Mouse (Mus musculus) testis, postnatal 10 days (tissue): ENCODE data around the gene Zfand6.

ENCODE experiments used
- DNase-seq: peaks from one replicate; pipeline ENCODE4 v3.0.0; 2021; ENCODE audit warnings: low spot score

The Zfand6 gene

DNA sequence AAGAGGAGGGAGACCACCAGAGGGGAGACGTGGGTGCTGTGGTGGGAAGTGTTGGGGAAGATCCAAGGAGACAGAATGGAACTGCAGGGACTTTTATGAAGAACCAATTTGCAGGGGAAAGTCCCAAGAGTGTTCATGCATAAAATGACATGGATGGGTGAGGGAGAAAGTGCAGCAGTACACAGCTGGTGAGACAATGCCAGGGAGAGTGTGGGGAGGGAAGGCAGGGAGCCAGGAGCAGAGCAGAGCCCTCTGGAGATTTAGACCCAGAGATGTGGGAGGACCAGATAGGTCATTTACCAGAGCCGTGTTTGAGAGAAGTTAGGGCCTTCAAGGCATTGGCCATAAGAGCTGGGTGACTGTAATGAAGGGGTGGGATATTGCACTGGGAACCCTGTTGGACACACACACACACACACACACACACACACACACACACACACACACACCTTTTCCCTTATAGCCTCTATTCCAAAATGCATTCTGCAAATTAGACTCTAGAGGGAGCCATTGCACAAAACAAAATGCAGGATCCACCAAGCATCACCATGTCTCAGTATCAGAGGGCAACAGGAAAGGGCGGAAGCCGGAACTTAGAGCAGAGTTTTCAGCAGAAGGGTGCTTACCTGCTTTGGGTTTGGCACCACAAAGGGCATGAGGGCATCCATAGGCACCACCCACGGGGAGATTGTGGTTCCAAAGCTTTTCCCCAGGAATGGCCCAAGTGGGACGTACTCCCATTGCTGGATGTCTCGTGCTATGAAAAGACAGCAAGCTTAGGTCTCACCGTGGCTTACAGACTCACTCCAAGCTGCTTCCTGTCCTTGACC is 95.5 kb downstream of the Zfand6 start:
- DNase-seq = no peak

DNA sequence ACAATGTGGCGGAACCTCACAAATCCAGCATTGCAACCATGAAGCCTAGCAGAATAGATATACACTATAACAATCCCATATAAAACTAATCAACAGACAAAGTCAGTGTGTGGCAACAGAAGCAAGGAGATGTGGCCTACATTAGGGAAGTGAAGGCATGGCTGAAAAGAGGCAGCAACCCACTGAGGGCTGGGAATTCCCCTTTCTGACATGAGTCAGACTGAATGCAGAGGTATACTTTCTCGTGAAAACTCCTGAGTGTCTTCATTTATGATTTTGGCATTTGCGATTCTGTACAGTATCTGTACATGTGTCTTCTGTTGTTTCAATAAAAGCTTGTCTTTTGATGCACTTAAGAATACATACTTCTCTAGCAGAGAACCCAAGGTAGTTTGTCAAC is 98.4 kb downstream of the Zfand6 start:
- no peak for DNase-seq

DNA sequence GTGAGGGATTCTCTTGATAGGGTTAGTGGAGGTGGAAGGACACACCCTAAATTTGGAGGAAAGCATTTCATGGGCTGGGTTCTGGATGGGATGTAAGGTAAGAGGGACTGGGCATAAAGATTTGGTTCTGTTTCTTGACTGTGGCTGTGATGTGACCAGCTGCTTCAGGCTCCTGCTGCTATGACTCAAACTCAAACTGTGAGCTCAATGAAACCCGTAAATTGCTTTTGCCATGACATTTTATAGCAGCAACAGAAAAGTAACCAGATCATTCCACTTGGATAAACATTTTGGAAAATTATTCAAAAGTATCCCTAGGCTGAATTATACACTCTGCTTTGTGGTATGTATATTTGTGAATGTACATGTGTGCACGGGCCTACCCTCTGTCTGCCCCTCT is 99.1 kb downstream of the Zfand6 start:
- DNase-seq = no peak

DNA sequence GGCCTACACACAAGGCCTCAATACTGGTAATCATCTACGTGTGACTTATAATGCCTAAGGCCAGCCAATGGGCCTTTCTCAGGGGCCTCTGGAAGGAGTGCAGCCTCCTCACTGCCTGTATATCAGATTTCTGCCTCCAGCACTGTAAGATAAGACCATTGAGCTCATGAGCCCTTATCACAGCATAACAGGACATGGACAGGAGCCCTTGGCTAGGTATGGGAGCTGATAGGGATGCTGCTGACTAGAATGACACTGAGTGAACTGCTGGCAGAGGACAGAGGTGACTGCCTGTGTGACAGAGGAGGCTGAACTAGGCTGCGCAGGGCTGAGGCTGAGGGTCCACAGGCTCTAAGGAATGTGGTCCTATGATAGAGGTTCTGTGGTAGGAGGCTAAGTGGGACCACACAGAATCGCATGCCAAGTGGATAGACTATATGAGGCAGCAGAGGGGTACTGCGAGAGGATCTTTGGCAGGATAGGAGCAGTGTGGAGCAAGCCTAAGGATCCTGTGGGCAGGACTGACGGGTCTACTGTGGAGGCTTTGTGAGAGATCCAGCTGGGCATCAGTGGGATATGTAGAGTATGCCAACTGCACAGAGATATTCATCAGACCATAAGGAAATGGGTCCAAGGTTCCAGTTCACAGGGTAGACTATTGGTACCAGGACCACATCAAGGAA is 102.5 kb downstream of the Zfand6 start:
- peak; percentile 3 for DNase-seq

DNA sequence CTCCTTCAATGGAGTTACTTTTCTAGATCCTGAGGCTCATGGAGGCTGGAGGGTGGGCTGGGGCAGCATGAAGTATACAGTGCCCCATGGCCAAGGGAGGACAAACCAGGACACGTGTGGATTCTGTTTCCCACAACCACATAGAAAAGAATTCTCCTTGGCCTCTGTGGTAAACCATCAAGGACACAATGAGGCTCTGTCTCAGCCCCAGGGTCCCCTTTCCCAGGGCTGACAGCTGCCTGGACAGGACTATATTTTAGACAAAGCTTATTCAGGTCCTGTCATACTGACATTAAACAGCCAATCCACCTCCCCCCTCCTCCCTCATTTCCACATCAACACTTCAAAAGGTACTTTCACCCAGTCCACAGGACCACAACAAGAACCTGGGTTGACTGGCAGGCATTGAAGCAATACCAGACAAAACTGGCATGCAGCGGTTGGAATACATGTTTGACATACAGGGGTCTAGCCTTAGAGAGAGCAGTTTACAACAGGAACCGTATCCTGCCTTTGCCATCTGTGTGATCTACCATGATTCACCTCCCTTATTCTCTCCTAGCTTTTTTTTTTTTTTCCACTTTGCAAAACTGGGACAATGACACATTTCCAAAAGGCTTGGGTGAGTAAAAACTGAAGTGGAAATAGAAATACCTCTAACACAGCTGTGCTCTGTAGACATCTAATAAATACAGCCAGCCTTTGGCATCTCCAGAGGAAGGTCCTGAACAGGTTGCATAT is 103.2 kb downstream of the Zfand6 start:
- peak; percentile 17 for DNase-seq

DNA sequence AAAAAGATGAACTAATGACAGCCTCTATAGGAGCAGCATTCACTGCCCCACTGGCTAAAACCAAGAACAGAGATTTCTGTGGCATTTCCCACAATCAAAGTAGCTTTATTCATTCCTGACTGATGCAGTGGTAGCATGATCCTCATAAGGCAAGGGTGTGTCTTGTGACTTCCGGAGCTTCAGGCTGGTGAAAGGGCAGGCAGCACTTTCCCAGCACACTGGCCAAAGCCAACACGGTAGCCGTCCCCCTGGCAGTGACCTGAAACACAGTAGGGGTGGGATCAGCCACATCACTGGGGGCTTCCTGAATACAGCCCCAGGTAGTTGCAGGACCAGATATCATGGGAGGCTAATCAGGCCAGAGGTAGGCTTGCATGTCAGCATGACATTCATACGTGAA is 104.7 kb downstream of the Zfand6 start:
- no peak for DNase-seq

DNA sequence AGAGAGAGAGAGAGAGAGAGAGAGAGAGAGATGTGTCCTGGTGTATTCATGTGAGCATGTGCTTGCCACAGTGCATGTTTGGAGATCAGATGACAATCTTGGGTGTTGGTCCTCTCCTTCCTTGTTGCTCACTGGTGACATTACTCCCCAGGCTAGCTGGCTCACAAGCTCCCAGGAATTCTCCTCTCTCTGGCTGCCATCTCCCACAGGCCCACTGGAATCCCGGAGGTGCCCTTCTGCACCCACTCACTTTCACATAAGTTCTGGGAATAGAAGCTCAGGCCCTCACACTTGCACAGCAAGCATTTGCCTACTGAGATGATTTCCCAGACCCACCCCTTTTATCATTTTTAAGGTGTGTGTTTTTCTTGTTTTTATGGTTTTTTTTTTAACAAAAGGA is 110.0 kb downstream of the Zfand6 start:
- DNase-seq = no peak

DNA sequence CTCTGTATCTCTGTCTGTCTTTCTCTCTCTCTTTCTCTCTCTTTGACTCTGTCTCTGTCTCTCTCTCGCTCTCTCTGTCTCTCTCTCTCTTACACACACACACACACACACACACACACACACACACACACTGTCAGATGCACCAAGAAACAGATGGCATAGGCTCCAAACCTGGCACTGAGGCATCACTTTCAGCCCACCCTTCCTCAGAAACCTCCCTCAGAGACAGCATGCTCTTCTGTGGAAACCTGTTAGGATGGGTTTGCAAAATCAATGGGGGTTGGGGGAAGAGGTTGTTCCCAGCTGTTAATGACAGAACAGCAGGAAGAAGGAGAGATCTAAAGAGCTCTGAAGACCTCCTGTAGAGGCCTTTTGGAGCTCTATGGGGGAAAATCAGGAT is 110.9 kb downstream of the Zfand6 start:
- no peak for DNase-seq

DNA sequence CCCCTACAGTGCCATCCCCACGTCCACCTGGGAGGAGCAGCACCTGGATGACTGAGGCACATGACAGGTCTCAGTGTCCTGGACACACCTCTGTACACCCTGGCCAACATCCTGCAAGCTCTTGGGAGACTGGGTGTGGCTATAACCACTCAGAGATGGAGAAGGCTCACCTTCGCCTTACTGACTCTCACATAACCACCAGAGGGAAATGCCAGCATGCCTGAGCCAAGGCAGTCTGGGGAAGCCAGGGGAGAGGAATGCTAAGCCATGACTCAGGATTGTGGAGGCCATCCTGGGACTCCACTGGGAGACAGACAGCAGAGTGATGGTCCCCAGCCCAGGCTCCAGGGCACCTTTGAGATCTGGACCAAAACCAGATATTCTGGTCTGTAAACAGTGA is 112.7 kb downstream of the Zfand6 start:
- DNase-seq = no peak

DNA sequence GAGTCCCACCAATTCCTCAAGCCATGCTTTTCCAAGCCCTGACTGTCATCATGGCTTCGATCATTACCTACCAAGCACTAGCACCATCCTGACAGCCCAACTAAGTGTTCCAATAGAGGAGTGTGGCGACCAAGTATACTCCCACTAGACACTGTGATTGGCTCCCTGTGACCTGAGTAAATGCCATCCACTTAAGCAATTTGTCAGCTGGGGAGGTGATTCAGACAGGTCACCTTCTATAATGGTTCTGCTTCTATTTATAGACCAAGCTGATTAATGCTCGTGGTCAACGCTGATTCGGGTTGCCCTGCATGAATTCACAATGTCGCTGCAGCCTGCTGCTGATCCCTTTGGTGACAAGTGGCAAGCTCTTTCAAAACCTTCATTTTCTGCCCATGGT is 123.6 kb downstream of the Zfand6 start:
- DNase-seq = no peak

DNA sequence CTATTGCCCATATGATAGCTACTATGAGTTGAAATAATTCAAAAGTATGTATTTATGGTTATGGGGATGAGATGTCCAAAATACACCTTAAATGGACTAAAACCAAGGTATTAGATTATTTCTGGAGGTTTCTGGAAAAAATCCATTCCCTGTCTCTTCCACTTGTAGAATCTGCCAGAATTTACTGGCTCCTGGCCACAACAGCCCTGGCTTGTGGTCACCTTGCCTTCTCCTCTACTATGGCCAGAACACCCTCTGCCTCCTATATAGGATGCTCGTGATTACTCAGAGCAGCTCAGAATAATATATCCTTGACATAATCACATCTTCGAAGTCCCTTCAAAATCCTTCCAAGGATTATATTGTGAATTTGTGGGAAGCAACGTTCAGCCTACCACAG is 125.5 kb downstream of the Zfand6 start:
- no peak for DNase-seq
